Comparison of ENCODE assay signal across 25 mouse cellular contexts in the genomic region with DNA sequence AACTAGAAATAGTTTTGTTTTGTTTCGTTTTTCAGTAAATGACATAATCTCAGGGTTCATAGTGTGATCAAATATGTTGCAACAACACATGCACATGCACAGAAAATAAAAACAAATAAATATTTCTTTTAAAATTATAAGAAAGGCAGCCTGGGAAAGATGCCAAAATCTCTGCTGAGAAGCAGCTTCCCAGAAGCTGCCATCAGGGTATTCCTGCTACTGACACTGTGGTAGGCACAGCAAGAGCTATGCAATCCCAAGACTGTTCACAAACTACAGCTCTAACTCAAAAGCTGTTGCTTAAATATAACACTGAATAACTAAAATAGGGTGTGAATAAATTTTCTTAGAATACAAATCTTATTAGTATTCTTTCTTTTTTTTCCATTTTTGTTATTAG.
A peak's percentile ranks its signal among the peaks of the same experiment; 100 is the strongest.
DNase-seq lines count a peak whose midpoint lies in the region; ATAC-seq and TF ChIP-seq lines count a peak whose summit lies in the region.
"Had no signal": no experiment of that assay in that cellular context is flagged by ENCODE, and none has a peak within 500 bp of the region (broad histone marks: within the 10 kb centered on the region; RNA-seq: fewer than 3 reads in every experiment).

No protein-coding gene starts in this region.

- no peaks in the 10 kb centered on the region for H3K36me3 ChIP-seq in forebrain, embryonic 16.5 days (ENCODE audit: control insufficient read depth, insufficient read depth)
- H3K36me3 ChIP-seq in forebrain, embryonic 13.5 days (ENCODE audit: poor library complexity, severe bottlenecking), result no peaks in the 10 kb centered on the region
- no peaks in the 10 kb centered on the region for H3K36me3 ChIP-seq in lung, embryonic 16.5 days (ENCODE audit: control insufficient read depth, insufficient read depth, low read length)
- H3K36me3 ChIP-seq: embryonic facial prominence, embryonic 12.5 days; embryonic facial prominence, embryonic 15.5 days; heart, embryonic 10.5 days; heart, embryonic 13.5 days had no signal

- no peak overlapping the region for H3K27ac ChIP-seq in forebrain, embryonic 16.5 days (ENCODE audit: low read length)
- H3K27ac ChIP-seq in forebrain, embryonic 13.5 days, result no peak overlapping the region
- H3K27ac ChIP-seq in lung, embryonic 16.5 days (ENCODE audit: low read length), result no peak overlapping the region
- H3K27ac ChIP-seq: embryonic facial prominence, embryonic 12.5 days; embryonic facial prominence, embryonic 15.5 days; heart, adult 2 months; heart, embryonic 10.5 days; heart, embryonic 13.5 days; hindbrain, embryonic 14.5 days; hindbrain, postnatal 0 days had no signal

- 64% methylated on average over 1 of the region's 1 CpGs for WGBS in forebrain, embryonic 16.5 days
- WGBS in forebrain, embryonic 13.5 days, result 80% methylated on average over 1 of the region's 1 CpGs
- WGBS in lung, embryonic 16.5 days, result 72% methylated on average over 1 of the region's 1 CpGs

- H3K4me1 ChIP-seq in forebrain, embryonic 16.5 days (replicated peaks; ENCODE audit: control insufficient read depth, insufficient read depth, low read length), result no peaks in the 10 kb centered on the region
- H3K4me1 ChIP-seq in forebrain, embryonic 13.5 days, result no peaks in the 10 kb centered on the region
- H3K4me1 ChIP-seq in lung, embryonic 16.5 days (replicated peaks; ENCODE audit: control insufficient read depth, insufficient read depth, low read length), result no peaks in the 10 kb centered on the region
- H3K4me1 ChIP-seq: embryonic facial prominence, embryonic 12.5 days; embryonic facial prominence, embryonic 15.5 days; heart, embryonic 10.5 days; heart, embryonic 13.5 days had no signal

- intact Hi-C loops in left cerebral cortex, postnatal 4 days (cut with DNase I), result no loop called here

- H3K4me3 ChIP-seq in forebrain, embryonic 16.5 days (replicated peaks; ENCODE audit: low read length), result no peak overlapping the region
- no peak overlapping the region for H3K4me3 ChIP-seq in forebrain, embryonic 13.5 days
- H3K4me3 ChIP-seq in lung, embryonic 16.5 days (ENCODE audit: low read length), result no peak overlapping the region
- H3K4me3 ChIP-seq: embryonic facial prominence, embryonic 12.5 days; embryonic facial prominence, embryonic 15.5 days; heart, adult 2 months; heart, embryonic 10.5 days; heart, embryonic 13.5 days had no signal

- H3K9ac ChIP-seq in forebrain, embryonic 16.5 days (replicated peaks; ENCODE audit: low read depth, low read length), result no peak overlapping the region
- H3K9ac ChIP-seq in forebrain, embryonic 13.5 days, result no peak overlapping the region
- no peak overlapping the region for H3K9ac ChIP-seq in lung, embryonic 16.5 days (ENCODE audit: low read length)
- H3K9ac ChIP-seq: embryonic facial prominence, embryonic 12.5 days; embryonic facial prominence, embryonic 15.5 days; heart, embryonic 13.5 days; hindbrain, embryonic 14.5 days had no signal

- no peaks in the 10 kb centered on the region for H3K27me3 ChIP-seq in forebrain, embryonic 16.5 days (replicated peaks; ENCODE audit: control insufficient read depth, insufficient read depth, low read length)
- no peaks in the 10 kb centered on the region for H3K27me3 ChIP-seq in forebrain, embryonic 13.5 days
- no peaks in the 10 kb centered on the region for H3K27me3 ChIP-seq in lung, embryonic 16.5 days (ENCODE audit: control insufficient read depth, insufficient read depth, low read depth, low read length)
- H3K27me3 ChIP-seq: embryonic facial prominence, embryonic 12.5 days; embryonic facial prominence, embryonic 15.5 days; heart, embryonic 13.5 days had no signal

- TF ChIP-seq CTCF in brain, embryonic 14.5 days (IDR thresholded peaks at IDR 0.05; ENCODE audit: borderline replicate concordance, extremely low read depth, insufficient read depth, insufficient read length), result no peak

- H3K9me3 ChIP-seq in forebrain, embryonic 16.5 days (ENCODE audit: control insufficient read depth, low read length), result no peaks in the 10 kb centered on the region
- H3K9me3 ChIP-seq in forebrain, embryonic 13.5 days (replicated peaks), result no peaks in the 10 kb centered on the region
- no peaks in the 10 kb centered on the region for H3K9me3 ChIP-seq in lung, embryonic 16.5 days (ENCODE audit: control insufficient read depth, low read length)
- H3K9me3 ChIP-seq: embryonic facial prominence, embryonic 12.5 days; embryonic facial prominence, embryonic 15.5 days; heart, embryonic 10.5 days; heart, embryonic 13.5 days had no signal

- no peak overlapping the region for H3K4me2 ChIP-seq in forebrain, embryonic 16.5 days (ENCODE audit: low read length)
- no peak overlapping the region for H3K4me2 ChIP-seq in forebrain, embryonic 13.5 days
- no peak overlapping the region for H3K4me2 ChIP-seq in lung, embryonic 16.5 days (ENCODE audit: low read depth, low read length)
- H3K4me2 ChIP-seq: embryonic facial prominence, embryonic 12.5 days; embryonic facial prominence, embryonic 15.5 days; heart, embryonic 13.5 days; hindbrain, embryonic 14.5 days had no signal

- no peak for DNase-seq in lung, postnatal 25 days (ENCODE audit: low spot score)
- peak; percentile 58 for DNase-seq in brain, embryonic 14.5 days (ENCODE audit: low read depth)
- DNase-seq in left cerebral cortex, postnatal 4 days, result no peak
- DNase-seq: adrenal gland, adult 8-10 months; adrenal gland, postnatal 25 days; cerebellum, adult 2 months; cerebellum, adult 9-11 months; cerebellum, postnatal 25 days; gastrocnemius, postnatal 10 days; gastrocnemius, postnatal 36 days; heart, adult 2 months; heart, postnatal 14 days; heart, postnatal 4 days had no signal

- ATAC-seq in forebrain, embryonic 16.5 days, result peak; percentile 67
- no peak for ATAC-seq in forebrain, embryonic 13.5 days
- ATAC-seq in lung, embryonic 16.5 days (ENCODE audit: low read depth), result peak; percentile 45; the same call in 1 of the 2 replicates
- ATAC-seq: CD4-positive, CD25-positive, alpha-beta regulatory T cell, adult 4 months; hindbrain, postnatal 0 days; inflammation-experienced regulatory T-cells, adult 6 months; intestine, embryonic 16.5 days had no signal

- no peak for TF ChIP-seq POLR2A in brain, embryonic 14.5 days (IDR thresholded peaks at IDR 0.05; ENCODE audit: borderline replicate concordance, extremely low read depth, insufficient read depth, insufficient read length, poor library complexity, severe bottlenecking)
